Mouse (Mus musculus) left cerebral cortex, postnatal 10 days (tissue): ENCODE results near the gene Mdga2. TPM values are rescaled to one million over a fixed set of nuclear protein-coding genes. Genes with fewer than 3 reads are reported as not detected.

Source experiments
- DNase-seq, 2 experiments: peaks; one replicate each; pipeline ENCODE4 v3.0.0; 2021 to 2022; ENCODE audit warnings: low spot score in 2 of 2, mixed read lengths in 1 of 2; ENCODE audit errors: extremely low spot score in 1 of 2
- intact Hi-C: fragments of 180-260 bp; cut with DNase I; formaldehyde crosslinking; loops from one replicate; pipeline ENCODE4 v1.15.1; 2025
- total RNA-seq, 2 experiments: library from RNA; stranded (reverse); gene quantifications; 2 replicates each; pipeline ENCODE4 v1.2.3; 2021

Mdga2 gene
- total RNA-seq, 2 experiments from 2014 or later = 57.7 to 65.1 TPM

- no peak for DNase-seq
- intact Hi-C loops = no loop called here
Measured at GRCm38 (mm10) chr12:66465516-66465915, 756.8 kb downstream of the Mdga2 start.

DNA sequence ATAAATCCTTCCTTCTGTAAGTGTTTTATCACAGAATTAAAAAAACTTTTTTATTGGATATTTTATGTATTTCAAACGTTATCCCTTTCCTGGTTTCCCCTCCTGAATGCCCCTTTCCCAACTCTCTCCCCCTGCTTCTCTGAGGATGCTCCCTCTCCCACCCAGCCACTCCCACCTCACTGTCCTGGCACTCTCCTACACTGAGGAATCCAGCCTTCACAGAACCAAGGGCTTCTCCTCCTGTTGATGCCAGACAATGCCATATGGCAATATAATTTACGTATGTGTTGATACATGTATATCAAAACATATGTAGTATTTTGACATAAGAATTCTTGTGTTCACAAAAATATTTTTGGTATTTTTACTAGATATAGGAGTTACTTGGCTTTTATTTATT is 779.0 kb downstream of the Mdga2 start:
- DNase-seq = no peak
- intact Hi-C loops = no loop called here
